Mouse (Mus musculus): ENCODE measurements around the gene Nfil3.

Nfil3 gene

DNA sequence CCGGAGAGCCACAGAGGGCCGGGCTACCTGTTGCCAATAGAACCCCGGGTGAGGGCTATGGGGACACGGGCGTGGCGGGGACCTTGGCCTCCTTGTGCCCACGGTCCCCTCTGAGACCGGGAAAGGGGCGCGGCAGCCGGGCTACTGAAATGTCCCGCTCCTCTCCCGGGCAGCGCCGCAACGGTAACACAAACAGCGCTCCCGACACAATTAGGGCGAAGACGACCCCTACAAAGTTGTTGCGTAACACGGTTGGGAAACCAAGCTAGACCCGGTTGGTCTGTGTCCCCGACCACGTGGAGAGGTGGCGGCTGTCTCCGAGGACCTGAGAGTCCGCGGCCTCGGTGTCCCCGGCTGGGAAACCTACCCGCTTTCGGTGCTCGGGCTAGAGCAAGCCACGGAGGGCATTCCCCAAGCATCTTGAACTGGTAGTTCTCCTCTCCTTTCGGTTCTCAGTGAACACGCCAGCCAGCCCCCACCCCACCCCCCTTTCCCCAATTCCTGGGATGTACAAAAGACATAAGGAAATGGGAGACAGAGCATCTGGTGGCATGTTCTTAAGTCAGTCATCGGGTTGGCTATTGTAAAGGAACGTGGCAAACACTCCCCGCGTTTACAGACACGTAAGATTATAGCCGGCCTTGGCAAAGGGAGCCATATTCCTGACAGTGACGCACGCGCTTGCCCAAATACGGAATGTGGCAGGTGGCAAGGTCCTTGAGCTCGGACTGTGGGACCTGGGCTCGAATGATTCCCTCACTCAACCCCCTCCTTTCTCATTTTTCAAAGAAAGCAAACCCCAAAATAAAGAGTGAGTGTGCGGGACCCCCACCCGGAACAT, 788 bp upstream of the Nfil3 start:
- DNase-seq (ENCODE audit: low spot score) = peak; percentile 34

DNA sequence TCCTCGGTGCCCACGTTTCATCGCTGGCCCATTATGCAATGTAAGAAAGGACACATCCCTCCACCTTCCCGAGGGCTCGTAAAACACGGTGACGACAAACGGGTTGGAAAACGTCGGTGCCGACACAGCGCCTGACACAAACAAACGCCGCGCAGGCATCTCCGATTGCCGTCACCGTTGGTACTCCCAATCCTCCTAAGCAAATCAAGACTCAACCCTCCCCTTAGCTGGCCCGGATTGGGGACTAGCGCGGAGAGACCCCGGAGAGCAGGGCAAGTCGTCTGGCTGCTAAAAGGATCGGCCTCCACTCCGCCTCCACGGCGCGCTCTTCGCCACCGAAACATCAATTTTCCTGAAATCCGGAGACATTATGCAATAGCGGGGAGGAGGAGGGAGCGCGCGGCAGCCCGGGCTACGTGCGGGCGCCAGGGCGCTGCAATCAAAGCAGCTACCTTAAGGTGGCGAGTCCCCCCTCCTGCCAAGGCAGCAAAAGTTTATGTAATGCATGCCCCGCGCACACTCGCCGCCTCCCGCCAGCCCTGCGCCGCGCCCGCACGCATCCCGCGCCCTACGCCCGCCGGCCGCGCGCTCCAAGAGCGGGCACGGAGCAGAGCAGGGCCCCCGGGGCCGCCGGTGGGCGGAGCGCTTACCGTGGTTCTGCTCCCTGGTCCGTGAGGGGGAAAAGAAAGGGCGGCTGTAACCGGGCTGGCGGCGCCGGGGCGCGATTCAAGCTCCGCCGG, 492 bp downstream of the Nfil3 start:
- DNase-seq (ENCODE audit: low spot score) = peak; percentile 59

- DNase-seq (ENCODE audit: low spot score) = no peak
Observed at GRCm38 (mm10) chr13:52979331-52980051, 1.4 kb downstream of the Nfil3 start.

DNA sequence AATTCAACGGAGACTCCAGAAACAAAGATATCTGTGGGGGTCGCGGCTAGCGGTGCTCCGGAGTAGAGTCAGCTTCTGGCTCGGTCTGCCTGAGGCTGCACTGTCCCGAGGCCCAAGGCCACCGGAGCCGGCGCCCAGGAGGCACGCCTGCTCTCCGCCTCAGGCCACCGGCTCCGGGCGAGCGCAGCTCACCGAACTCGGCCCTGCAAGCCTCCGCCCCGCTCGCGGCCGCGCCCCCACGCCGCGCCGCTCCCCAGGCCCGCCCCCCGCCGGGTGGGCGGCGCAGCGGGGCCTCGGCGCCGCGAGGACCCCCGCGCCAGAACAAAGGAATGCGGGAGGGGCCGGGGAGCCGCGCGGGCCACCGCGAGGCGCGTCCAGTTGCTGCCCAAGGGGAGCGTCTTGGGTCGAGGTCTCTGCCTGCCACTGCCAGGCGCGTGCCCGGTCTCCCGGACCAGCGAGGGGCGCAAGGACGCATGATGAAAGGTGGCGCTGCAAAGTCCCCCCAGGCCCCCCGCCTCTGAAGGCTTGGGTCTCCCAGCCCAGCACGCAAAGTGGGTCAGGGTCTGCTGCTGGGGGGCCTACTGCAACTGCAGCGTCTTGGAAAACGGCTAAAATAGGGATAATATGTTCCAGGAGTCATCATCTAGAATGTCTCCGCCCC, 2.4 kb downstream of the Nfil3 start:
- peak; percentile 14 for DNase-seq (ENCODE audit: low spot score)

GRCm38 (mm10) chr13:52977757-52978156, 3.1 kb downstream of the Nfil3 start:
- DNase-seq (ENCODE audit: low spot score) = no peak

GRCm38 (mm10) chr13:52977221-52977609, 3.7 kb downstream of the Nfil3 start:
- no peak for DNase-seq (ENCODE audit: low spot score)

DNA sequence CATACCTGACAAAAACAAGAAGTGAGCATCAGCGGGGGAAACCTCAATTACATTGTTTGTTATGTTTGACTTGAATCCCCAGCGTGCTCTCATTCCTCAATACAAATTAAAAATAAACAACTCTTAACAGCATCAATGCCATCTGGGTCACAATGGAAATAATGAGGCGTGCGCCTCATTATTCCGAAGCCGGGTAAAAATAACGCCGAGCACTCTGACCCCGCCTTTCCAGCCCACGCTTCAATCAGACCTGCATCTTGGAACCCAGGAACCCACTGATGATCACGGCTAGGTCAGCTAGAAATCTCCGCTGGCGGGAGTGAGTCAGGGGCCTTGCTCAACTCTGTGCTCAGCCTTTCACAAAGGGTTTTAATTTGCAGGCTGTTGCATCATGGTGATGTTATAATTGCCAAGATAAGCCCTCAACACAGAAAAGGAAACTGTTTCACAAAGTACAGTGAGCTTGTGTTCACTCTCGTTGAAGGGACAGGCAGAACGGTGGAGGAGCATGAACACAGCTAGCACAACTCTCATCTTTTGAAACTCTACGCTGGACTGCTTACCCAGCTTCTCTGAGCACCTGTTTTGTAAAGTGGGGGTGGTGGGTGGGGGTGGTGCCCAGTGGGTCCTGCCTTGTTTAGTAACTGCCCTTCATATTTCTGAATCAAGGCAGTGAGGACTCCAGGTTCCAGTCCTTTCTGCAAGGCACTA, 4.2 kb downstream of the Nfil3 start:
- DNase-seq (ENCODE audit: low spot score) = no peak

DNA sequence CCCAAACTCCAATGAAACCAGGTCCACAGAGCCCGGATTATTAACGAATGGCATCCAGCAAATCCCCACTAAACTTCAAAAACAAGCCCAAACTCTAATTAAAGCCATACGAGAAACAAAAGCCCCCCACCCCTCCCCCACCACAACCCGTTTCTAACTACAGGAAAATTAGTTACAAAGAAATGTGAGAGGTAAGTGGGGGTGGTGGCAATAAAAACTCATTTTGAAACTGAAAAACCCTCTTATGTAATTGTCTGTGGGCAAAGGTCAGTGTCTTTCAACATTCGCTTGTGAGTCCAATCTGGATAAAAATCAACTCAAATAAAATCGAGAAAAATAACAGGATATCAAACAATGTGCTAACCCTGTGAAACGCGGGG, 4.8 kb downstream of the Nfil3 start:
- no peak for DNase-seq (ENCODE audit: low spot score)

GRCm38 (mm10) chr13:52974676-52975075, 6.2 kb downstream of the Nfil3 start:
- no peak for DNase-seq (ENCODE audit: low spot score)

GRCm38 (mm10) chr13:52973427-52973826, 7.4 kb downstream of the Nfil3 start:
- DNase-seq (ENCODE audit: low spot score) = no peak

DNA sequence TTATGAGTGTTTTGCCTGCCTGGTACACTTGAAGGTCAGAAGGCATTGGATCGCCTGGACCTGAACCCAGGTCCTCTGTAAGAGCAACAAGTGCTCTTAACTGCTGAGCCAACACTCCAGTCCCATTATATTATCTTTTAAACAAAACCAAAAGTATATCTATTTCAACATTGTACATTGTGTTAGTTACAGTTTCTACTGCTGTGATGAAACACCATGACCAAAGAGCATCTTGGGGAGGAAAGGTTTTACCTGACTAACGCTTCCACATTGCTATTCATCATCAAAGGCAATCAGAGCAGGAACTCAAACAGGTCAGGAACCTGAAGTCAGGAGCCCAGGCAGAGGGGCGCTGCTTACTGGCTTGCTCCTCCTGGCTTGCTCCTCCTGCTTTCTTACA, 8.2 kb downstream of the Nfil3 start:
- DNase-seq (ENCODE audit: low spot score) = no peak

- no peak for DNase-seq (ENCODE audit: low spot score)
Observed at GRCm38 (mm10) chr13:52970876-52971275, 10.0 kb downstream of the Nfil3 start.

- DNase-seq (ENCODE audit: low spot score) = no peak
Observed at GRCm38 (mm10) chr13:52962922-52963321, 18.0 kb downstream of the Nfil3 start.

GRCm38 (mm10) chr13:52962361-52962760, 18.5 kb downstream of the Nfil3 start:
- DNase-seq (ENCODE audit: low spot score) = no peak

- DNase-seq (ENCODE audit: low spot score) = no peak
Observed at GRCm38 (mm10) chr13:52953779-52954553, 26.9 kb downstream of the Nfil3 start.

DNA sequence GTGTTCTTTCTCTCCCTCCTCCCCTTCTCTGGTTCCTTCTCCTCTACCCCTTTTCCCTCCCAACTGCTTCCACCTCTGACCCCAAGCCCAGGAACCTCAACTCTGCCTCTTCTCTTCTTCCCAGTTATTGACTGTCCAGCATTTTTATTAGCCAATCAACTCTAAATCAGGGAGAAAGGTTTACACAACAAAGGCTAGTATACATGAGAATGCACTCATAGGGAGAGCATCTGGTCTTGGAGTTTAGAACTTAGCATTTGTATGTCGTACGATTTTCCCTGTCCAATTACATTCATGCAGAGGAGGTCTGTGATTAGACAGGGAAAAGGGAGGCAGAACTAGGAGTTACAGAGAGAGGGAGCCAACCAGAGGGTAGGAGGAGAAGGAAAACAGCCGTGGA, 31.7 kb downstream of the Nfil3 start:
- no peak for DNase-seq (ENCODE audit: low spot score)

- DNase-seq (ENCODE audit: low spot score) = no peak
Observed at GRCm38 (mm10) chr13:52947545-52947944, 33.3 kb downstream of the Nfil3 start.

DNA sequence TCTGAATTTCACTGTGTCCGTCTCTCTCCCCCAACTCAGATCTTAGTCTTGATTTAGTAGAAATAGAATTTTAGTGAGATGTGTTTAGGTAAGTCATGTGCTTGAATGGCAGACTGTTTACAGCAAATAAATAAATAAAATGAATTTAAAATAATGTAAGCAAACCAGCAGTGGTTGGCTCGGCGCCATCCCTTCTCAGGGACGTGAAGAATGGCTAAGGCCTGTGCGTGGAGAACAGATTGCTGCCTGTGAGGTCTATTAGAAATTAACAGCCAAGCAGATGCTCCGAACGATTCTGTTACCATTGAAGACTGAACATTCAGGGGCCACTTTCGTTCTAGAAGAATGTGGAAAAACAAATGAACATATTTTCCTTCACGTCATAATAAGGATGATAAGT, 35.1 kb downstream of the Nfil3 start:
- DNase-seq (ENCODE audit: low spot score) = no peak

GRCm38 (mm10) chr13:52944116-52944515, 36.8 kb downstream of the Nfil3 start:
- DNase-seq (ENCODE audit: low spot score) = no peak

GRCm38 (mm10) chr13:52942876-52943388, 37.9 kb downstream of the Nfil3 start:
- DNase-seq (ENCODE audit: low spot score) = no peak

GRCm38 (mm10) chr13:52940956-52941355, 39.9 kb downstream of the Nfil3 start:
- no peak for DNase-seq (ENCODE audit: low spot score)

Measured in ovary, postnatal 10 days (tissue).